Mouse (Mus musculus) left cerebral cortex, postnatal 10 days (tissue): ENCODE data around the gene Olfr1346. TPM values are rescaled to one million over a fixed set of nuclear protein-coding genes. Genes with fewer than 3 reads are reported as not detected.

Experiments
- total RNA-seq, 2 experiments: library from RNA; stranded (reverse); gene quantifications; 2 replicates each; pipeline ENCODE4 v1.2.3; 2021

Gene Olfr1346
- total RNA-seq, 2 experiments from 2014 or later: not detected

Other genes starting within 250 kb of the Olfr1346 start
- not detected for gene Zscan5b, start 244.8 kb upstream of the Olfr1346 start, total RNA-seq
- not detected for gene Epp13, start 214.4 kb upstream of the Olfr1346 start, total RNA-seq
- 10 to 100 TPM; 12.4 to 12.5 TPM for gene Zfp667, start 180.5 kb upstream of the Olfr1346 start, total RNA-seq
- 10 to 100 TPM; 14.0 to 15.7 TPM for gene Zfp583, start 135.8 kb upstream of the Olfr1346 start, total RNA-seq
- 1 to 10 TPM; 8.1 to 8.6 TPM for gene Gm3854, start 123.3 kb upstream of the Olfr1346 start, total RNA-seq
- gene Zfp78, start 103.8 kb upstream of the Olfr1346 start, total RNA-seq: 1 to 10 TPM; 4.6 to 5.5 TPM
- 10 to 100 TPM in 1 of 2 experiments, 1 to 10 TPM in 1; 8.9 to 10.2 TPM for gene Zfp28, start 83.8 kb upstream of the Olfr1346 start, total RNA-seq
- 10 to 100 TPM; 14.7 to 15.7 TPM for gene Smim17, start 68.4 kb upstream of the Olfr1346 start, total RNA-seq
- gene Gm20715, start 56.8 kb upstream of the Olfr1346 start, total RNA-seq: under 1 TPM; 0.28 to 0.34 TPM
- 1 to 10 TPM in 1 of 2 experiments, under 1 TPM in 1; 0.86 to 1.4 TPM for gene Olfr1344, start 28.4 kb upstream of the Olfr1346 start, total RNA-seq
- gene Olfr1336, start 10.9 kb upstream of the Olfr1346 start, total RNA-seq: not detected
- not detected for gene Olfr5, start 19.8 kb downstream of the Olfr1346 start, total RNA-seq
- gene Olfr1347, start 32.7 kb downstream of the Olfr1346 start, total RNA-seq: not detected
- not detected for gene Olfr1348, start 41.6 kb downstream of the Olfr1346 start, total RNA-seq
- gene Olfr1349, start 55.8 kb downstream of the Olfr1346 start, total RNA-seq: not detected
- not detected for gene Olfr1350, start 97.7 kb downstream of the Olfr1346 start, total RNA-seq
- 10 to 100 TPM; 10.2 to 13.5 TPM for gene Zim1, start 229.3 kb downstream of the Olfr1346 start, total RNA-seq